Mouse (Mus musculus): Measurements from ENCODE around the gene Olfr1310. TPM values are rescaled to one million over a fixed set of nuclear protein-coding genes. Genes with fewer than 3 reads are reported as not detected.
"Not testable (repeated sequence)": the region's sequence is repeated elsewhere in the genome, so short reads cannot be mapped to it uniquely, and the experiment has no call there.

Gene Olfr1310
- polyA plus RNA-seq (2016; fragmentation: Nextera tagmentation; extraction: Ambion mirVana): not detected in 2 replicates

- ATAC-seq (ENCODE audit: low FRiP score): no peak
- Histone ChIP-seq H3K9ac (no peak within 1 kb of the TSS), H3K9me3 (no peaks in the 10 kb centered on the region), H3K27me3 (no peaks in the 10 kb centered on the region), H3K27ac (no peak within 1 kb of the TSS), H3K4me1 (no peaks in the 10 kb centered on the region), H3K4me3 (replicated peaks) (no peak within 1 kb of the TSS), H3K4me2 (no peak within 1 kb of the TSS), H3K36me3 (replicated peaks) (no peaks in the 10 kb centered on the region)
These were observed at the start of gene Olfr1310 for GRCm38 (mm10) chr2:112012608-112013007. Gene Olfr1310, minus strand, starts transcription at chr2:112012708.

DNA sequence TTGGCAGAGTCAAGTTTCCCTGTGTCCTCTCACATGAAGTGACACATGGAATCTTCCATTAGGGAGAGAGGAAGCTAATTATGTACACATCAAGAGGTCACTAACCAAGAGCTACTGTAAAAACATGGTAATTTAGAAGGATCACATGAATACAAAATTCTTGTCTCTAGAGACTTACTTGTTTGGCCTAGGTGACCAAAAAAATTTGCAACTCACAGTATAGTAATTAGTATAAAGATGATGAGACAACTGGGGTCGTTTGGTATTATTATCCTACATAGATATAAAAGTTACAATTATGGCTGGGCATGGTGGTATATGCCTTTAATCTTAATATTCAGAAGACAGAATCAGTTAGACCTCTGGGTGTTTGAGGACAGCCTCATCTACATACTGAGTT is 37.6 kb upstream of the Olfr1310 start, which contains the start of gene Olfr1312:
Gene Olfr1312, minus strand, starts transcription at position 101 of the 400 bp plus-strand sequence.
- no peak within 1 kb of the TSS for H3K4me3 ChIP-seq (replicated peaks)
- H3K9me3 ChIP-seq: no peaks in the 10 kb centered on the region
- no peaks in the 10 kb centered on the region for H3K4me1 ChIP-seq
- no peaks in the 10 kb centered on the region for H3K36me3 ChIP-seq (replicated peaks)
- H3K27me3 ChIP-seq: no peaks in the 10 kb centered on the region
- WGBS: 45% methylated on average over 1 of the region's 1 CpGs
- H3K4me2 ChIP-seq: no peak within 1 kb of the TSS
- no peak within 1 kb of the TSS for H3K27ac ChIP-seq
- no peak for ATAC-seq (ENCODE audit: low FRiP score)
- H3K9ac ChIP-seq: no peak within 1 kb of the TSS

GRCm38 (mm10) chr2:112026971-112027370 is 14.5 kb upstream of the Olfr1310 start:
- H3K9ac ChIP-seq; H3K9me3 ChIP-seq; H3K27me3 ChIP-seq; H3K27ac ChIP-seq; H3K4me3 ChIP-seq (replicated peaks); ATAC-seq (ENCODE audit: low FRiP score); H3K36me3 ChIP-seq (replicated peaks); H3K4me2 ChIP-seq; H3K4me1 ChIP-seq: not testable (repeated sequence)
- 62% methylated on average over 6 of the region's 6 CpGs for WGBS

DNA sequence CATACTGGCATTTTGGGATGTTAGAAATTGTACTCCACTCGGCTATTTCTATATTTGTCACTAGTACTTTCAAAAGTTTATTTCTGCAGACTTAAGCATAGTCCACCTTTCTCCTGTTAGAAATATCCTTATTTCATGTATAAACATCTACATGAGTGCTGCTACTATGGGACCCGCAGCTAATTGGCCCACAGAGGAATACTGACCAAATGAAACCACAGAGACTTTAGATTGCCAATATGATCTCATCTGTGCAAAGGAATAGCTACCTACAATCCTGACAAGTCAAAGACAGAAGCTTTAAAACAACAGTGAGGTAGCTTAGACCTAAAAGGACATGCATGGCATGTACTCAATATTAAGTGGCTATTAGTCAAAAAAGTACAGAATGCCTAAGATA is 11.8 kb upstream of the Olfr1310 start, which contains the start of gene Olfr1311:
Gene Olfr1311, minus strand, starts transcription at position 101 of the 400 bp plus-strand sequence.
- no peak for ATAC-seq (ENCODE audit: low FRiP score)
- no peak within 1 kb of the TSS for H3K4me3 ChIP-seq (replicated peaks)
- H3K4me1 ChIP-seq: no peaks in the 10 kb centered on the region
- no peaks in the 10 kb centered on the region for H3K36me3 ChIP-seq (replicated peaks)
- no peak within 1 kb of the TSS for H3K9ac ChIP-seq
- 86% methylated on average over 2 of the region's 2 CpGs for WGBS
- H3K27me3 ChIP-seq: no peaks in the 10 kb centered on the region
- H3K4me2 ChIP-seq: no peak within 1 kb of the TSS
- no peak within 1 kb of the TSS for H3K27ac ChIP-seq
- no peaks in the 10 kb centered on the region for H3K9me3 ChIP-seq

DNA sequence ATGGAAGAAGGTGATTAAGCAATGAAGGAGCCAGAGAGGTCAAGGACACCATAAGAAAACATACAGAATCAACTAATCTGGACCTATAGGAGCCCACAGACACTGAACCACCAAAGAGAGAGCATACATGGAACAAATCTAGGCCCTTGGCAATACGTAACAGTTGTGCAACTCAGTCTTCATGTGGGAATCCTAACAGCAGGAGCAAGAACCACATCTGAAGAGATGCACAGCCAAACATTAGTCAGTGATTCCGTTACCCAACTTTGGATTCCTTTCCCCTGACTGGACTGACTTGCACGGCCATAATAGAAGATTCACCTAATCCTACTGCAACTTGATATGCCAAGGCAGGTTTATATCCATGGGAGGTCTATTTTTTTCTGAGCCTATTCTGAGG is 2.4 kb upstream of the Olfr1310 start:
- no peak overlapping the region for H3K4me2 ChIP-seq
- 82% methylated on average over 3 of the region's 3 CpGs for WGBS

DNA sequence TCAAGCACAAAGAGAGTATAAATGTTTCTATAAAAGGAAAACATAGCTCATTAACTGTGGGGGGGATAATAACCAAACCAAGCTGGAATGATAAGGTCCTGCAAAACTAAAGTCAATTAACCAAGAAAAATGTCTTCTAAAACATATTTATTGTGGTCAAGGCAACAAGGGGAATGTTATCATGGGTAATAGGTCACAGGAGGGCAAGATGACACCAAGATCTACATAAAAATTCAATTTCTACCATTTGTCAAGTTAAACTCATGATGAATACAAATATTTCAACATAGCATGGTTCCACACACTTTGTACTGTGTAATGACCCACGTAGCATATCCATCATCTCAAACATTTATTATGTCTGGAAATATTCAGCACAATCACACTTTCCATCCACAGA is 22.3 kb downstream of the Olfr1310 start, which contains the start of gene Olfr1309:
Gene Olfr1309, minus strand, starts transcription at position 101 of the 400 bp plus-strand sequence.
- 70% methylated on average over 1 of the region's 1 CpGs for WGBS

More for the DNA sequence above, 2.4 kb upstream of the Olfr1310 start:
- no peaks in the 10 kb centered on the region for H3K36me3 ChIP-seq (replicated peaks)
- H3K9ac ChIP-seq: no peak overlapping the region
- H3K4me3 ChIP-seq (replicated peaks): no peak overlapping the region
- no peak for ATAC-seq (ENCODE audit: low FRiP score)
- H3K27me3 ChIP-seq: no peaks in the 10 kb centered on the region
- no peaks in the 10 kb centered on the region for H3K4me1 ChIP-seq
- no peak overlapping the region for H3K27ac ChIP-seq
- no peaks in the 10 kb centered on the region for H3K9me3 ChIP-seq

DNA sequence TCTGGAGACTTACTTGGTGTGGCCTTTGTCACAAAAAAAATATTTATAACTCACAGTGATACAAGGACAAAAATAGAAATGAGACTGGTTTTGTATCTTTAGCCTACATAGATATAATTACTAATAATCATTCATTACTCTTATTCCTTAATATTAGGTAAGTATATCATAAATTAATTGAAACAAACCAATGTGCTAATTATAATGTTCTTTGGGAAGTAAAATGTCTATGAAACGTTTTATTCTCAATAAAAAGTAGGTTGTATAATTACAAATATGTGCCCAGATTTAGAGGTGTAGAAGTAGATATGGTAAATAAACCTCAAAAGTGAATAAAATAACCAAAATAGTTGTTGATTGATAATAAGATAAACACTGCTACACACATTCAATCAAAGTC is 47.7 kb downstream of the Olfr1310 start, which contains the start of gene Olfr1308:
Gene Olfr1308, minus strand, starts transcription at position 101 of the 400 bp plus-strand sequence.
- ATAC-seq (ENCODE audit: low FRiP score): no peak
- Histone ChIP-seq H3K27ac (no peak within 1 kb of the TSS), H3K36me3 (replicated peaks) (no peaks in the 10 kb centered on the region), H3K27me3 (no peaks in the 10 kb centered on the region), H3K4me1 (no peaks in the 10 kb centered on the region), H3K4me2 (no peak within 1 kb of the TSS), H3K4me3 (replicated peaks) (no peak within 1 kb of the TSS), H3K9me3 (no peaks in the 10 kb centered on the region), H3K9ac (no peak within 1 kb of the TSS)
- WGBS: 61% methylated on average over 1 of the region's 1 CpGs

More for the DNA sequence above, 22.3 kb downstream of the Olfr1310 start, which contains the start of gene Olfr1309:
- H3K4me3 ChIP-seq (replicated peaks): no peak within 1 kb of the TSS
- no peak within 1 kb of the TSS for H3K4me2 ChIP-seq
- H3K9me3 ChIP-seq: no peaks in the 10 kb centered on the region
- no peaks in the 10 kb centered on the region for H3K27me3 ChIP-seq
- no peaks in the 10 kb centered on the region for H3K36me3 ChIP-seq (replicated peaks)
- no peak within 1 kb of the TSS for H3K27ac ChIP-seq
- ATAC-seq (ENCODE audit: low FRiP score): no peak
- H3K4me1 ChIP-seq: no peaks in the 10 kb centered on the region
- H3K9ac ChIP-seq: no peak within 1 kb of the TSS

Other genes starting within 250 kb of the Olfr1310 start
- not detected in 2 replicates for gene Olfr1302, start 235.3 kb downstream of the Olfr1310 start, polyA plus RNA-seq (2016; fragmentation: Nextera tagmentation; extraction: Ambion mirVana)
- not detected in 2 replicates for gene Olfr1303, start 192.4 kb downstream of the Olfr1310 start, polyA plus RNA-seq (2016; fragmentation: Nextera tagmentation; extraction: Ambion mirVana)
- gene Olfr1305, start 135.6 kb downstream of the Olfr1310 start, polyA plus RNA-seq (2016; fragmentation: Nextera tagmentation; extraction: Ambion mirVana): not detected in 2 replicates
- gene Olfr1306, start 96.4 kb downstream of the Olfr1310 start, polyA plus RNA-seq (2016; fragmentation: Nextera tagmentation; extraction: Ambion mirVana): not detected in 2 replicates
- gene Olfr1307, start 63.3 kb downstream of the Olfr1310 start, polyA plus RNA-seq (2016; fragmentation: Nextera tagmentation; extraction: Ambion mirVana): not detected in 2 replicates
- gene Olfr1308, start 47.8 kb downstream of the Olfr1310 start, polyA plus RNA-seq (2016; fragmentation: Nextera tagmentation; extraction: Ambion mirVana): not detected in 2 replicates
- gene Olfr1309, start 22.4 kb downstream of the Olfr1310 start, polyA plus RNA-seq (2016; fragmentation: Nextera tagmentation; extraction: Ambion mirVana): not detected in 2 replicates
- gene Olfr1311, start 11.7 kb upstream of the Olfr1310 start, polyA plus RNA-seq (2016; fragmentation: Nextera tagmentation; extraction: Ambion mirVana): not detected in 2 replicates
- gene Olfr1312, start 37.5 kb upstream of the Olfr1310 start, polyA plus RNA-seq (2016; fragmentation: Nextera tagmentation; extraction: Ambion mirVana): not detected in 2 replicates
- not detected in 2 replicates for gene Olfr1313, start 65.1 kb upstream of the Olfr1310 start, polyA plus RNA-seq (2016; fragmentation: Nextera tagmentation; extraction: Ambion mirVana)
- gene Olfr1314, start 84.1 kb upstream of the Olfr1310 start, polyA plus RNA-seq (2016; fragmentation: Nextera tagmentation; extraction: Ambion mirVana): not detected in 2 replicates
- gene Olfr1315-ps1, start 102.7 kb upstream of the Olfr1310 start, polyA plus RNA-seq (2016; fragmentation: Nextera tagmentation; extraction: Ambion mirVana): not detected in 2 replicates
- gene Olfr1316, start 122.3 kb upstream of the Olfr1310 start, polyA plus RNA-seq (2016; fragmentation: Nextera tagmentation; extraction: Ambion mirVana): not detected in 2 replicates
- gene Olfr1317, start 127.6 kb upstream of the Olfr1310 start, polyA plus RNA-seq (2016; fragmentation: Nextera tagmentation; extraction: Ambion mirVana): not detected in 2 replicates
- gene Olfr1318, start 141.5 kb upstream of the Olfr1310 start, polyA plus RNA-seq (2016; fragmentation: Nextera tagmentation; extraction: Ambion mirVana): not detected in 2 replicates
- 8.2 and 13.6 TPM in 2 replicates for gene Lpcat4, start 226.8 kb upstream of the Olfr1310 start, polyA plus RNA-seq (2016; fragmentation: Nextera tagmentation; extraction: Ambion mirVana)
- gene Nutm1, start 246.6 kb upstream of the Olfr1310 start, polyA plus RNA-seq (2016; fragmentation: Nextera tagmentation; extraction: Ambion mirVana): not detected in 2 replicates
- gene Nop10, start 249.2 kb upstream of the Olfr1310 start, polyA plus RNA-seq (2016; fragmentation: Nextera tagmentation; extraction: Ambion mirVana): 152 and 157 TPM in 2 replicates